Mouse (Mus musculus): ENCODE results near the gene Stat3.

DNA sequence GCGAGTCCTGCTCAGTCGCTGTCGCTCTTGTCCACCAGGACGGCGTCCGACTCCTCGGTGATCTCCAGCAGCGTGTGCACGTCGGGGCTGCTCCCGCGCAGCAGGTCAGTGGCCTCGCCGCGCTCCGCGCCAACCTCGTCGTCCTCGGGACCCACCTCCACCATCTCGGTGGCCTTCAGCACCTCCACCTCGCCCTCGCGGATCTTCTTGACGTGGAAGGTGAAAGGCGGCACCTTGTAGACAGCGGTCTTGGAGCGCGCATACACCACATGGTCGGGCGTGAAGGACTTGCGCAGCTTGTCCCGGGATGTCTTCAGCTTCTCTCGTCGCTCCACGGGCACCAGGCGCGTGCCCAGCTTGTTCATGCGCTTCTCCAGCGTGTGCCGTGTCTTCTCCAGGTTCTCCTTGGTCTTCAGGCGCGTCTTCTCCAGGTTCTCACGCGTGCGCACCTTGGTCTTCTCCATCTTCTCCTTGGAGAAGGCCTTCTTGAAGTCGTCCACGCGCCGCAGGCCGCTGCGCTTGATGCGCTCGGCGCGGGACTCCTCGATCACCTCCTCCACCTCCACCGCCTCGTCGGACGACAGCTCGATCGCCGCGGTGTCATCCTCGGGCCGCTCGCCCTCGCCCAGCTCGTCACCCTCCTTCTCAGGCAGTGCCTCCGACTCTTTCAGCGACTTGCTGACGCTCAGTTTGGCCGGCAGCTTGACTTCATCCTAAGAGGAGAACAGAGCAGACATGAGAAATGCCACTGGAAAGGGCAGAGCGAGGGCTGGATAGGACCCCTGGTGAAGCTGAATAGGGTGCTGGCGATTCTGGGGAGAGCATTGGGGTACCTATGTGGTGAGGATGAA, 19.5 kb upstream of the Stat3 start:
- TF ChIP-seq CTCF (IDR thresholded peaks at IDR 0.05; ENCODE audit: low read depth): no peak
- TF ChIP-seq EP300 (optimal IDR thresholded peaks at IDR 0.05): no peak
